ENCODE assay signal across 9 mouse cellular contexts in the genomic region with DNA sequence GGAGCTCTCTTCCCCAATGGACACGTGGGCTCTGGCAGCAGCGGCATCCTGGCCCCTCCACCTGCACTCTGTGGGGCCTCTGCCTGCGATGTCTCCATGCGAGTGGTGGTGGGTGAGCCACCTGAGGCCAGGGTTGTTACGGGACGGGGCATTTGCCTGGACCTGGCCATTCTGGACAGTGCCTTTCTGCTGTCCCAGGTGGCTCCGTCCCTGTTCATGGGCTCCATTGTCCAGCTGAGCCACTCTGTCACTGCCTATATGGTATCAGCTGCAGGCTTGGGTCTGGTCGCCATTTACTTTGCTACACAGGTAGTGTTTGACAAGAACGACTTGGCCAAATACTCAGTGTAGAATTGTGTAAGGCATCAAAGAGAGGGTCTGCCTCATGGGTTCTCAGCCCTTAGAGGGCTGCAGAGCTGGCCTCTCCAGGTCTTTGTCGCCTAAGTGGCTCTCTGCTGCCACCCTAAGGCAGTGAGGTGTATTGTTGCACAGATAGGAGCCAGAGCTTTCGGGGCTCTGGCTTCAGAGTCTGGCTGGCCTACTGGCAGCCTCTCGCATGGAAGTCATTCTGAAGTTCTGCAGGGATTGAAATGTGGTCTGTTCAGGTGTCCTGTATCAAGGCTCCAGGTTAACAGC. TPM values are rescaled to one million over a fixed set of nuclear protein-coding genes. Genes with fewer than 3 reads are reported as not detected.
DNase-seq lines count a peak whose midpoint lies in the region; ATAC-seq and TF ChIP-seq lines count a peak whose summit lies in the region.
"Had no signal": no experiment of that assay in that cellular context is flagged by ENCODE, and none has a peak within 500 bp of the region (broad histone marks: within the 10 kb centered on the region; RNA-seq: fewer than 3 reads in every experiment).

No protein-coding gene starts in this region.

- TF ChIP-seq EP300 in MEL (IDR thresholded peaks at IDR 0.05; ENCODE audit: low read depth in 1 of 2, low read length in 2 of 2): no peak

- H3K36me3 ChIP-seq in MEL (ENCODE audit: control insufficient read depth in 1 of 2, insufficient read depth in 2 of 2, low read length in 2 of 2): peaks cover 0 to 18% of the 10 kb centered on the region in 2 experiments; a peak in 2 of 4 replicates
- no peaks in the 10 kb centered on the region for H3K36me3 ChIP-seq in forebrain, embryonic 16.5 days (ENCODE audit: control insufficient read depth, insufficient read depth)
- H3K36me3 ChIP-seq in hindbrain, embryonic 16.5 days (ENCODE audit: control insufficient read depth, insufficient read depth, low read length): no peaks in the 10 kb centered on the region
- H3K36me3 ChIP-seq: heart, embryonic 13.5 days had no signal

- peak; percentile 68 for ATAC-seq in forebrain, embryonic 16.5 days
- ATAC-seq in hindbrain, embryonic 16.5 days: peak; percentile 70

- peak; percentile 87 for TF ChIP-seq RAD21 in MEL (IDR thresholded peaks at IDR 0.05; ENCODE audit: low read depth, low read length)

- H3K4me3 ChIP-seq in MEL (ENCODE audit: control insufficient read depth in 1 of 2, insufficient read depth in 1 of 2, low read depth in 2 of 2, low read length in 2 of 2): no peak overlapping the region
- no peak overlapping the region for H3K4me3 ChIP-seq in forebrain, embryonic 16.5 days (replicated peaks; ENCODE audit: low read length)
- H3K4me3 ChIP-seq in hindbrain, embryonic 16.5 days (ENCODE audit: low read length): no peak overlapping the region
- H3K4me3 ChIP-seq: heart, embryonic 13.5 days had no signal

- DNase-seq in MEL (ENCODE audit: low read depth, low spot score): peak; percentile 79
- peak; percentile 62 for DNase-seq in cerebellum, adult 11 months
- DNase-seq in layer of hippocampus, postnatal 36 days: peak; percentile 58 to 62
- peak; percentile 84 for DNase-seq in lung, postnatal 14 days
- peak; percentile 59 to 75 for DNase-seq in right cerebral cortex, postnatal 10 days (ENCODE audit: low spot score in 2 of 2)
- peak; percentile 68 for DNase-seq in urinary bladder, postnatal 25 days (ENCODE audit: low spot score)

- peak; percentile 85 to 94 (median 89) for TF ChIP-seq CTCF in MEL (IDR thresholded peaks at IDR 0.05 in 2 of 3, conservative IDR thresholded peaks at IDR 0.05 in 1 of 3; ENCODE audit: control insufficient read depth in 1 of 3, insufficient read depth in 1 of 3, low read depth in 2 of 3, low read length in 3 of 3, poor library complexity in 1 of 3, severe bottlenecking in 1 of 3)

- TF ChIP-seq POLR2A in MEL (IDR thresholded peaks at IDR 0.05; ENCODE audit: control insufficient read depth in 1 of 2, insufficient read depth in 1 of 2, low read depth in 1 of 2, low read length in 2 of 2, poor library complexity in 1 of 2): no peak

- H3K4me2 ChIP-seq in forebrain, embryonic 16.5 days (ENCODE audit: low read length): no peak overlapping the region
- H3K4me2 ChIP-seq in hindbrain, embryonic 16.5 days (ENCODE audit: low read length): no peak overlapping the region
- H3K4me2 ChIP-seq: heart, embryonic 13.5 days had no signal

- H3K4me1 ChIP-seq in MEL (ENCODE audit: control insufficient read depth in 1 of 2, insufficient read depth in 2 of 2, low read length in 2 of 2): no peaks in the 10 kb centered on the region
- no peaks in the 10 kb centered on the region for H3K4me1 ChIP-seq in forebrain, embryonic 16.5 days (replicated peaks; ENCODE audit: control insufficient read depth, insufficient read depth, low read length)
- no peaks in the 10 kb centered on the region for H3K4me1 ChIP-seq in hindbrain, embryonic 16.5 days (ENCODE audit: control insufficient read depth, insufficient read depth, low read depth, low read length)
- H3K4me1 ChIP-seq: heart, embryonic 13.5 days had no signal

- H3K27ac ChIP-seq in MEL (ENCODE audit: control insufficient read depth, low read depth, low read length): no peak overlapping the region
- H3K27ac ChIP-seq in forebrain, embryonic 16.5 days (ENCODE audit: low read length): no peak overlapping the region
- no peak overlapping the region for H3K27ac ChIP-seq in hindbrain, embryonic 16.5 days (ENCODE audit: low read depth, low read length)
- H3K27ac ChIP-seq: heart, embryonic 13.5 days had no signal

- no peaks in the 10 kb centered on the region for H3K9me3 ChIP-seq in MEL (replicated peaks; ENCODE audit: insufficient read depth, low read length)
- H3K9me3 ChIP-seq in forebrain, embryonic 16.5 days (ENCODE audit: control insufficient read depth, low read length): no peaks in the 10 kb centered on the region
- H3K9me3 ChIP-seq in hindbrain, embryonic 16.5 days (ENCODE audit: control insufficient read depth, low read length): no peaks in the 10 kb centered on the region
- H3K9me3 ChIP-seq: heart, embryonic 13.5 days had no signal

- H3K9ac ChIP-seq in MEL (ENCODE audit: control insufficient read depth, low read depth, low read length, poor library complexity, severe bottlenecking): no peak overlapping the region
- H3K9ac ChIP-seq in forebrain, embryonic 16.5 days (replicated peaks; ENCODE audit: low read depth, low read length): no peak overlapping the region
- no peak overlapping the region for H3K9ac ChIP-seq in hindbrain, embryonic 16.5 days (ENCODE audit: low read depth, low read length)
- H3K9ac ChIP-seq: heart, embryonic 13.5 days had no signal

- WGBS in forebrain, embryonic 16.5 days: 51% methylated on average over 12 of the region's 12 CpGs
- 52% methylated on average over 12 of the region's 12 CpGs for WGBS in hindbrain, embryonic 16.5 days

- no peaks in the 10 kb centered on the region; the same call in 1 of the 2 replicates for H3K79me2 ChIP-seq in MEL (ENCODE audit: control insufficient read depth, insufficient read depth, low read length, poor library complexity)

- no peaks in the 10 kb centered on the region for H3K27me3 ChIP-seq in MEL (ENCODE audit: control insufficient read depth in 1 of 2, insufficient read depth in 2 of 2, low read length in 2 of 2)
- H3K27me3 ChIP-seq in forebrain, embryonic 16.5 days (replicated peaks; ENCODE audit: control insufficient read depth, insufficient read depth, low read length): no peaks in the 10 kb centered on the region
- H3K27me3 ChIP-seq in hindbrain, embryonic 16.5 days (replicated peaks; ENCODE audit: control insufficient read depth, insufficient read depth, low read length): no peaks in the 10 kb centered on the region; the same call in 1 of the 2 replicates

TF ChIP-seq in MEL, 35 proteins besides CTCF, POLR2A, EP300 and RAD21:
- TF ChIP-seq ZMIZ1 (IDR thresholded peaks at IDR 0.05; ENCODE audit: low read depth, low read length): no peak
- no peak for TF ChIP-seq ELF1 (IDR thresholded peaks at IDR 0.05; ENCODE audit: low read depth, low read length)
- no peak for TF ChIP-seq USF1 (IDR thresholded peaks at IDR 0.05; ENCODE audit: low read depth, low read length)
- TF ChIP-seq SMC3 (IDR thresholded peaks at IDR 0.05; ENCODE audit: low read depth, low read length): peak; percentile 90
- peak; percentile 80 for TF ChIP-seq ZC3H11A (IDR thresholded peaks at IDR 0.05; ENCODE audit: low read depth, low read length)

RNA-seq across cellular contexts. Expression of a gene that starts 18.7 kb away (rescaled TPM):
- 34.1 and 40.7 TPM in 2 replicates for total RNA-seq in MEL (2012; rRNA removed)
- polyA plus RNA-seq in MEL (2012; ENCODE audit: insufficient read depth in 1 of 2, insufficient read length in 2 of 2, low read depth in 1 of 2, low replicate concordance in 2 of 2, missing spikeins in 1 of 2): 10 to 100 TPM in 1 of 2 experiments, not detected in 1; 15.6 TPM
- 2.0 and 2.1 TPM in 2 replicates for polyA plus RNA-seq in forebrain, embryonic 16.5 days (2015; fragmentation: Nextera tagmentation; extraction: Ambion mirVana)
- polyA plus RNA-seq in hindbrain, embryonic 16.5 days (2015; fragmentation: Nextera tagmentation; extraction: Ambion mirVana): 0.96 and 1.5 TPM in 2 replicates
- 1 to 10 TPM in 1 of 2 experiments, under 1 TPM in 1; 0.77 to 1.4 TPM for total RNA-seq in layer of hippocampus, postnatal 36 days (2021)

RNA-seq across cellular contexts. Expression of a gene that starts 25.9 kb away (rescaled TPM):
- 18.8 and 19.4 TPM in 2 replicates for total RNA-seq in MEL (2012; rRNA removed)
- polyA plus RNA-seq in MEL (2012; ENCODE audit: insufficient read depth in 1 of 2, insufficient read length in 2 of 2, low read depth in 1 of 2, low replicate concordance in 2 of 2, missing spikeins in 1 of 2): 100 to 1,000 TPM in 1 of 2 experiments, 10 to 100 TPM in 1; 20.3 to 191 TPM
- 12.5 and 13.5 TPM in 2 replicates for polyA plus RNA-seq in forebrain, embryonic 16.5 days (2015; fragmentation: Nextera tagmentation; extraction: Ambion mirVana)
- polyA plus RNA-seq in hindbrain, embryonic 16.5 days (2015; fragmentation: Nextera tagmentation; extraction: Ambion mirVana): 10.0 and 10.2 TPM in 2 replicates
- total RNA-seq in layer of hippocampus, postnatal 36 days (2021): 10 to 100 TPM; 50.5 to 61.7 TPM
